Mouse (Mus musculus): ENCODE measurements around the gene D10Wsu102e.

The D10Wsu102e gene

GRCm38 (mm10) chr10:83536436-83536835, 176.4 kb downstream of the D10Wsu102e start:
- DNase-seq (ENCODE audit: extremely low read depth, low read depth) = no peak

Measured in MEL-GATA-1-ER (cell line).